Mouse (Mus musculus) erythroblast, embryonic 14.5 days (primary cell): ENCODE measurements at regions not wholly inside any gene's neighbourhood (a gene's known extent, or its start where the extent isn't known, plus 50 kb on each side); places are given as distances from the start of the nearest gene placed in this dataset.

ENCODE experiments used
- GATA1 ChIP-seq: IDR thresholded peaks from 2 replicates; pipeline ENCODE4 v1.6.1; 2012; ENCODE audit warnings: low read length, inconsistent platforms, mixed read lengths
- TAL1 ChIP-seq: IDR thresholded peaks from 3 replicates; pipeline ENCODE4 v1.6.1; 2012; ENCODE audit warnings: low read length, inconsistent platforms, mixed read lengths

- TF ChIP-seq GATA1 (no peak), TAL1 (no peak)
These were observed 142.2 kb downstream of the Gm11146 start for GRCm38 (mm10) chr16:77459651-77460050.
